Mouse (Mus musculus) forebrain, embryonic 16.5 days (tissue): ENCODE data around the gene Vps29. TPM values are rescaled to one million over a fixed set of nuclear protein-coding genes. Genes with fewer than 3 reads are reported as not detected.

Source experiments
- ATAC-seq: fragments of 200-750 bp; cut with Nextera tagmentation; 2 replicates; pipeline ENCODE4 v1.8.0; 2017; ENCODE audit warnings: mild to moderate bottlenecking, moderate library complexity
- H3K27ac ChIP-seq: fragments of 300-500 bp; sonication (generic); 2 replicates; pipeline ENCODE4 v1.5.1; 2014; ENCODE audit warnings: low read length, control low read depth
- H3K27me3 ChIP-seq: fragments of 300-500 bp; sonication (generic); replicated peaks from 2 replicates; pipeline ENCODE4 v1.6.1; 2014; ENCODE audit warnings: low read length; ENCODE audit not compliant: control insufficient read depth, insufficient read depth
- H3K36me3 ChIP-seq: fragments of 300-500 bp; sonication (generic); 2 replicates; pipeline ENCODE4 v1.6.1; 2014; ENCODE audit not compliant: control insufficient read depth, insufficient read depth
- H3K4me1 ChIP-seq: fragments of 300-500 bp; sonication (generic); replicated peaks from 2 replicates; pipeline ENCODE4 v1.6.1; 2014; ENCODE audit warnings: low read length; ENCODE audit not compliant: control insufficient read depth, insufficient read depth
- H3K4me2 ChIP-seq: fragments of 300-500 bp; sonication (generic); 2 replicates; pipeline ENCODE4 v1.6.1; 2014; ENCODE audit warnings: mild to moderate bottlenecking, low read length, control low read depth
- H3K4me3 ChIP-seq: fragments of 300-500 bp; sonication (generic); replicated peaks from 2 replicates; pipeline ENCODE4 v1.5.1; 2014; ENCODE audit warnings: mild to moderate bottlenecking, low read length, control low read depth
- H3K9ac ChIP-seq: fragments of 300-500 bp; sonication (generic); replicated peaks from 2 replicates; pipeline ENCODE4 v1.6.1; 2014; ENCODE audit warnings: low read depth, low read length, control low read depth
- H3K9me3 ChIP-seq: fragments of 300-500 bp; sonication (generic); 2 replicates; pipeline ENCODE4 v1.6.1; 2016; ENCODE audit warnings: low read length; ENCODE audit not compliant: control insufficient read depth
- WGBS: fragments of 180-500 bp; shearing (Covaris S2); extraction: QIAGEN DNeasy Blood & Tissue Kit; methylation state at CpG from one replicate; pipeline ENCODE4 v1.1.7; 2014; 5-methylcytosine and 5-hydroxymethylcytosine counted together
- polyA plus RNA-seq: library from polyadenylated mRNA; unstranded; fragments of >200 nt; fragmentation: Nextera tagmentation; extraction: Ambion mirVana; gene quantifications from 2 replicates; pipeline ENCODE4 v1.2.1, GENCODE M21; 2015

Vps29 gene
- polyA plus RNA-seq, 1 experiment from 2014 or later = 288 TPM

- ATAC-seq = no peak
- Histone ChIP-seq H3K9me3 (no peaks in the 10 kb centered on the region), H3K27ac (no peak overlapping the region; the same call in 1 of the 2 replicates), H3K27me3 (no peaks in the 10 kb centered on the region), H3K4me3 (no peak overlapping the region), H3K36me3 (peaks cover 42% of the 10 kb centered on the region), H3K9ac (no peak overlapping the region), H3K4me1 (peaks cover 5% of the 10 kb centered on the region; the same call in 1 of the 2 replicates), H3K4me2 (no peak overlapping the region)
- 68% methylated on average over 13 of the region's 13 CpGs for WGBS
These were observed 48.0 kb downstream of the Vps29 start for GRCm38 (mm10) chr5:122402160-122402559.

- Histone ChIP-seq H3K9ac (no peak overlapping the region), H3K27ac (peak overlapping the region; percentile 56), H3K9me3 (no peaks in the 10 kb centered on the region), H3K4me3 (no peak overlapping the region), H3K36me3 (peaks cover 39% of the 10 kb centered on the region), H3K27me3 (no peaks in the 10 kb centered on the region), H3K4me1 (peaks cover 5% of the 10 kb centered on the region; the same call in 1 of the 2 replicates), H3K4me2 (no peak overlapping the region)
- WGBS = 79% methylated on average over 5 of the region's 5 CpGs
- peak; percentile 59 for ATAC-seq
These were observed 48.6 kb downstream of the Vps29 start for GRCm38 (mm10) chr5:122402772-122403171.

GRCm38 (mm10) chr5:122403362-122403761 lies 49.2 kb downstream of the Vps29 start:
- Histone ChIP-seq H3K9me3 (no peaks in the 10 kb centered on the region), H3K27ac (no peak overlapping the region), H3K4me2 (no peak overlapping the region), H3K9ac (no peak overlapping the region), H3K27me3 (no peaks in the 10 kb centered on the region), H3K4me3 (no peak overlapping the region), H3K4me1 (peaks cover 5% of the 10 kb centered on the region; the same call in 1 of the 2 replicates), H3K36me3 (peaks cover 39% of the 10 kb centered on the region)
- 95% methylated on average over 12 of the region's 12 CpGs for WGBS
- no peak for ATAC-seq

- WGBS = 97% methylated on average over 10 of the region's 10 CpGs
- H3K4me1 ChIP-seq = peaks cover 5% of the 10 kb centered on the region; the same call in 1 of the 2 replicates
These were observed 51.4 kb downstream of the Vps29 start for GRCm38 (mm10) chr5:122405537-122405936.

GRCm38 (mm10) chr5:122409692-122410645 lies 55.8 kb downstream of the Vps29 start:
- H3K9me3 ChIP-seq = peaks cover 2% of the 10 kb centered on the region; the same call in 1 of the 2 replicates
- no peaks in the 10 kb centered on the region for H3K27me3 ChIP-seq
- 87% methylated on average over 19 of the region's 19 CpGs for WGBS
- H3K27ac ChIP-seq = no peak overlapping the region
- no peak overlapping the region for H3K4me3 ChIP-seq
- H3K4me1 ChIP-seq = no peaks in the 10 kb centered on the region
- H3K4me2 ChIP-seq = no peak overlapping the region
- H3K9ac ChIP-seq = no peak overlapping the region
- no peak for ATAC-seq
- H3K36me3 ChIP-seq = peaks cover 19% of the 10 kb centered on the region

More at GRCm38 (mm10) chr5:122405537-122405936, 51.4 kb downstream of the Vps29 start:
- Histone ChIP-seq H3K27ac (no peak overlapping the region), H3K27me3 (no peaks in the 10 kb centered on the region), H3K9me3 (peaks cover 2% of the 10 kb centered on the region; the same call in 1 of the 2 replicates), H3K4me2 (no peak overlapping the region), H3K9ac (no peak overlapping the region), H3K36me3 (peaks cover 36% of the 10 kb centered on the region), H3K4me3 (no peak overlapping the region)
- ATAC-seq = no peak

DNA sequence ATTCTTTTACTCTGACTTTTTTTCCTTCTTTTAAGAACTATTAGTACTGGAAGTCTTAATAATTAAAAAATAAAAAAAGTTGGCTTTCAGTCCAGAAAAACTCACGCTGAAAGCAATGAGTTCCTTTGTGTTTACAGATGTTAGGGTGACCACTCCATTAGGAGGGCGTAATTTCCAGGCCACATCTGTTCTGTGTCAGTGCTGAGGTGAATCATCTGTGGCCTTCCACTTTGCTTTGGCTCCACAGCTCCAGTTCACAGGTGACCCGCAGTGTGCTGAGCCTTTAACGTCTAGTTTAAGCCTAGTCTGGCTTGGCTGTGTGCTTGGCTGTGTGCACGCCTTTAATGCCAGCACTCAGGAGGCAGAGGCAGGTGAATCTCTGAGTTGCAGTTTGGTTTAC lies 57.7 kb downstream of the Vps29 start:
- Histone ChIP-seq H3K9me3 (peaks cover 2% of the 10 kb centered on the region; the same call in 1 of the 2 replicates), H3K4me3 (no peak overlapping the region), H3K9ac (no peak overlapping the region), H3K4me2 (no peak overlapping the region), H3K27me3 (no peaks in the 10 kb centered on the region), H3K27ac (no peak overlapping the region), H3K4me1 (no peaks in the 10 kb centered on the region), H3K36me3 (peaks cover 2% of the 10 kb centered on the region)
- no peak for ATAC-seq
- WGBS = 88% methylated on average over 5 of the region's 5 CpGs

DNA sequence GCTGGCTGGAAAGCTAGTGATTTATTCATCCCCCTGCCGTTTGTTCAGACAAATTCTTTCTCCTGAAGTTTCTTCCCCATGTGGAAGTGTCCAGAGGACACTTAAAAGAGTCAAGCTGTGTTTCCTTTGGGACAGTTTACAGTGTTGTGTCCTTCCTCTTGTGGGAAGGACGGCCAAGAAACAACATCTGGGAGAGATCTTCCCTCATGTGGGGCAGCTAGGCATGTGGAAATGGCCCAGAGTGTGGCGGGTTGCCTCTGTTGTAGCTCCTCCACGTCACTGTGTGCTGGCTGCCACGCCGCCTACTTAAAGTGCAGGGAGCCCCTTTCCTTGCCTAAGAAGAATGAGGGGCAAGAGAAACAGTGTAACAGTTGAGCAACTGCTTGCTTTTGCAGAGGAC lies 58.7 kb downstream of the Vps29 start:
- H3K9ac ChIP-seq = no peak overlapping the region
- H3K4me1 ChIP-seq = no peaks in the 10 kb centered on the region
- no peak overlapping the region for H3K4me2 ChIP-seq
- no peak overlapping the region for H3K4me3 ChIP-seq
- H3K9me3 ChIP-seq = peaks cover 2% of the 10 kb centered on the region; the same call in 1 of the 2 replicates
- no peak for ATAC-seq
- no peak overlapping the region for H3K27ac ChIP-seq
- no peaks in the 10 kb centered on the region; the same call in 1 of the 2 replicates for H3K36me3 ChIP-seq
- H3K27me3 ChIP-seq = no peaks in the 10 kb centered on the region
- 76% methylated on average over 6 of the region's 6 CpGs for WGBS

GRCm38 (mm10) chr5:122414351-122414750 lies 60.2 kb downstream of the Vps29 start:
- no peaks in the 10 kb centered on the region for H3K27me3 ChIP-seq
- H3K4me2 ChIP-seq = no peak overlapping the region

More at GRCm38 (mm10) chr5:122414351-122414750, 60.2 kb downstream of the Vps29 start:
- ATAC-seq = no peak
- H3K27ac ChIP-seq = no peak overlapping the region
- WGBS = 87% methylated on average over 5 of the region's 5 CpGs
- H3K4me1 ChIP-seq = no peaks in the 10 kb centered on the region
- H3K36me3 ChIP-seq = no peaks in the 10 kb centered on the region; the same call in 1 of the 2 replicates
- peaks cover 2% of the 10 kb centered on the region; the same call in 1 of the 2 replicates for H3K9me3 ChIP-seq
- no peak overlapping the region for H3K9ac ChIP-seq
- H3K4me3 ChIP-seq = no peak overlapping the region
